Mouse (Mus musculus) central nervous system, embryonic 11.5 days (tissue): ENCODE measurements around the gene Spata20. TPM values are rescaled to one million over a fixed set of nuclear protein-coding genes. Genes with fewer than 3 reads are reported as not detected.

Experiments used
- polyA plus RNA-seq: library from polyadenylated mRNA; depleted of rRNA; stranded (reverse); fragments of >200 nt; gene quantifications from 2 replicates; pipeline ENCODE4 v1.2.3, GENCODE M21; 2012; rRNA removed

Gene Spata20
- polyA plus RNA-seq: 0.20 TPM in 2 replicates

GRCm38 (mm10) chr11:94486001-94486400, at the start of gene Spata20:
Gene Spata20, minus strand, starts transcription at chr11:94486179.

GRCm38 (mm10) chr11:94521219-94521843, 35.4 kb upstream of the Spata20 start, which contains the start of gene Mycbpap:
Gene Mycbpap, minus strand, starts transcription at chr11:94521742.

GRCm38 (mm10) chr11:94499661-94500152, 13.7 kb upstream of the Spata20 start, which contains the start of gene Epn3:
Gene Epn3, minus strand, starts transcription at chr11:94499974.

GRCm38 (mm10) chr11:94473707-94474543, 12.1 kb downstream of the Spata20 start, which contains the start of gene Cacna1g:
Gene Cacna1g, minus strand, starts transcription at chr11:94474198.

Other genes with a start within 250 kb of the Spata20 start
- gene Wfikkn2, start 240.2 kb downstream of the Spata20 start, polyA plus RNA-seq: 2.9 and 6.1 TPM in 2 replicates
- gene Gm21885, start 204.3 kb downstream of the Spata20 start, polyA plus RNA-seq: not detected in 2 replicates
- gene Luc7l3, start 164.2 kb downstream of the Spata20 start, polyA plus RNA-seq: 190 and 384 TPM in 2 replicates
- gene Ankrd40, start 158.2 kb downstream of the Spata20 start, polyA plus RNA-seq: 49.6 and 60.0 TPM in 2 replicates
- 0.86 and 0.91 TPM in 2 replicates for gene Abcc3, start 93.2 kb downstream of the Spata20 start, polyA plus RNA-seq
- 128 and 162 TPM in 2 replicates for gene Cacna1g, start 12.0 kb downstream of the Spata20 start, polyA plus RNA-seq
- 1.0 and 2.1 TPM in 2 replicates for gene Epn3, start 13.8 kb upstream of the Spata20 start, polyA plus RNA-seq
- 2.9 and 5.7 TPM in 2 replicates for gene Mycbpap, start 35.6 kb upstream of the Spata20 start, polyA plus RNA-seq
- gene Rsad1, start 63.1 kb upstream of the Spata20 start, polyA plus RNA-seq: 7.7 and 8.3 TPM in 2 replicates
- 0.10 and 0.55 TPM in 2 replicates for gene Chad, start 78.9 kb upstream of the Spata20 start, polyA plus RNA-seq
- gene Acsf2, start 115.7 kb upstream of the Spata20 start, polyA plus RNA-seq: 13.9 and 20.7 TPM in 2 replicates
- gene Lrrc59, start 143.6 kb upstream of the Spata20 start, polyA plus RNA-seq: 126 and 129 TPM in 2 replicates
- 96.5 and 117 TPM in 2 replicates for gene Mrpl27, start 167.6 kb upstream of the Spata20 start, polyA plus RNA-seq
- 42.1 and 54.0 TPM in 2 replicates for gene Eme1, start 167.8 kb upstream of the Spata20 start, polyA plus RNA-seq
- gene Xylt2, start 191.3 kb upstream of the Spata20 start, polyA plus RNA-seq: 26.9 and 27.8 TPM in 2 replicates
- gene Gm11541, start 218.3 kb upstream of the Spata20 start, polyA plus RNA-seq: 0.10 TPM in 1 of 2 replicates, not detected in the other